Mouse (Mus musculus): ENCODE data around the gene Dpep1. TPM values are rescaled to one million over a fixed set of nuclear protein-coding genes. Genes with fewer than 3 reads are reported as not detected.
"Not testable (repeated sequence)": the region's sequence is repeated elsewhere in the genome, so short reads cannot be mapped to it uniquely, and the experiment has no call there.

The Dpep1 gene
- total RNA-seq, 2 experiments from 2014 or later, result 11.8 to 20.9 TPM

DNA sequence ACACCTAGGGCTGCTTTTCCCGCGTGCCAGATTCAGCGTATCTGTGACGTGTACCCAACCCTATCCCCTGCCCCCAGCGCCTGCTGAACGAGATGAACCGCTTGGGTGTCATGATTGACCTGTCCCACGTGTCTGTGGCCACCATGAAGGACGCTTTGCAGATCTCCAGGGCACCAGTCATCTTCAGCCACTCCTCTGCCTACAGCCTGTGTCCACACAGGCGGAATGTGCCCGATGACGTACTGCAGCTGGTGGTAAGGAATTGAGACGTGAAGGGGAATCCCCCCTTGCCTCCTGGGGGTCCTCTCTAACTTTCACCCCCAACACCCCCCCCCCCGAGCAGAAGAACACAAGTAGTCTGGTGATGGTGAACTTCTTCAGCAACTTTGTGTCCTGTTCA, 13.8 kb downstream of the Dpep1 start:
- intact Hi-C loops (cut with DNase I; ENCODE audit: low total_unique reads), result loop anchor here (5.0 kb wide), 1 partner anchor 93 kb away; no protein-coding TSS in a partner anchor
- no peak for DNase-seq

- peak; percentile 64 for DNase-seq
- intact Hi-C loops (cut with DNase I; ENCODE audit: low total_unique reads), result loop anchor here (5.0 kb wide), 1 partner anchor 95 kb away; no protein-coding TSS in a partner anchor
Observed at GRCm38 (mm10) chr8:123202288-123202687, 16.2 kb downstream of the Dpep1 start.

DNA sequence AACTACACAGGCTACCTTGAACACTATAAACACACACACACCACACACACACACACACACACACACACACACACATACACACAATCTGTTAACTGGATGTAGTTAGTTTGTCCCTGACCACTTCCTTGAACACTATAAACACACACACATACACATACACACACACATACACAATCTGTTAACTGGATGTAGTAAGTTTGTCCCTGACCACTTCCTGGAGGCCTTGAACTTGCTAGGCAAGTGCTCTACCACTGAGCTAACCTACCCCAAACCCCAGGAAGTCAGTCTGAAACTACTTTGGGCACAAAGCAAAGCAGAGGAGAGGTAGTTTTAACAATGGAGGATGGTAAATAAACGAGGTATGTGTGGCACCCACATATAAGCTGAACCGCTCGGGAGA, 17.5 kb downstream of the Dpep1 start:
- no peak for DNase-seq
- intact Hi-C loops (cut with DNase I; ENCODE audit: low total_unique reads), result loop anchor here (5.0 kb wide), 1 partner anchor 96 kb away; no protein-coding TSS in a partner anchor

DNA sequence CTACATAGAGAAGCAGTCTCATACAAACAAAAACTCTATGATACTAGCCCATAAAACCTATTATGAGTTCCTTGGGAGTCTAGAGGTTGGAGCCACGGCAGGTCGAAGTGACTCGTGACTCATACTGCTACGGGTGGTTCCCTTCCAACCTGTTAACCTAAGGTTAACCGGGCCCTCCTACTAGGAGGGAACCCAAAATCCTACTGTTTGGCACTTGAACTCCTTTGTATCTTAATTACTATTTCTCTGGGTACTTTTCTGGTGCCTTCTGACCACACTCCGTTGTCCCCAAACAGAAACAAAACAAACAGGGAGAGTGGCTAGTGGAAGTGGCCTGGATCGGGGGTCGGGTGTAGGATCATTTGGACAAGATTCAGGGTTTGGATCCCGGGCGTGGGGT, 25.8 kb downstream of the Dpep1 start:
- intact Hi-C loops (cut with DNase I; ENCODE audit: low total_unique reads), result no loop called here
- DNase-seq, result no peak

DNA sequence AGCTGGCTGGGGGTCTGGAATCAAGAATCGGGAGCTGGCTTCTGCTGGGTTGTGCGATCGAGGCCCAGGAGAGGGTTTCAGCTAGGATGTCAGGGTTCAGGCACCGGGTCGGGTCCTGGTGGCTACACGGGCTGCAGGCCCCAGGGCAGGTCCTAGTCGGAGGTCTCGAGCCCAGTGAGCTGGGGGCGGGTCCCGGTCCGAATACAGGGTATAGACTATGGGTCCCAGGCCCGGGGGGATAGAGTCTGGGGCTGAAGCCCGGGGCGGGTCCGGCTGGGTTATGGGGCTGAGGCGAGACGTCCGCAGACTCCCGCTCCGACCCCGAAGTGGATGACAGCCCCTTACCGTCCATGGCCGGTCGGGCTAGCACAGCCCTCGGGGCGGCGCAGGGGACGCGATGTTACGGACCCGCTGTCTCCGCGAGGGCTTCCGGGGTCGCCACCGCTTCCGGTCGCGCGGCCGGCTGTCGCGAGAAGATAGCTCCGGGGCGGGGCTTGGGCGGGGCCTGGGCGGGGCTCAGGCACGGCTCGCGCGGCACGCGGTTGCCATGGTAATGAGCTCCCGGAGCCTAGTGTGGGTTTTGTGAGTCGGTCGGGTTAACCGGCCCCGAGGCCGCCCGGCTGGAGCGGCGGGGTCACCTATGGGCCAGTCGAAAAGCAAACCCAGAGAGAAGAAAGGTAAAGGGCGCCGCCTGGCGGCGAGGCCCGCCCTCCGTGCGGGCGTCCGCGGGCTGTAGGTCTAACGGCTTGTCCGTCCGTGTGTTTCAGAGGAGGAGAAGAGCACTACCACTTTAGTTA, 26.5 kb downstream of the Dpep1 start, which contains the start of the genes Chmp1a and Spata33:
Gene Chmp1a (minus strand): TSS at position 443 of the 797 bp plus-strand sequence.
Gene Spata33 (plus strand): TSS at position 512 of the 797 bp plus-strand sequence.
- intact Hi-C loops (cut with DNase I; ENCODE audit: low total_unique reads), result no loop called here

DNA sequence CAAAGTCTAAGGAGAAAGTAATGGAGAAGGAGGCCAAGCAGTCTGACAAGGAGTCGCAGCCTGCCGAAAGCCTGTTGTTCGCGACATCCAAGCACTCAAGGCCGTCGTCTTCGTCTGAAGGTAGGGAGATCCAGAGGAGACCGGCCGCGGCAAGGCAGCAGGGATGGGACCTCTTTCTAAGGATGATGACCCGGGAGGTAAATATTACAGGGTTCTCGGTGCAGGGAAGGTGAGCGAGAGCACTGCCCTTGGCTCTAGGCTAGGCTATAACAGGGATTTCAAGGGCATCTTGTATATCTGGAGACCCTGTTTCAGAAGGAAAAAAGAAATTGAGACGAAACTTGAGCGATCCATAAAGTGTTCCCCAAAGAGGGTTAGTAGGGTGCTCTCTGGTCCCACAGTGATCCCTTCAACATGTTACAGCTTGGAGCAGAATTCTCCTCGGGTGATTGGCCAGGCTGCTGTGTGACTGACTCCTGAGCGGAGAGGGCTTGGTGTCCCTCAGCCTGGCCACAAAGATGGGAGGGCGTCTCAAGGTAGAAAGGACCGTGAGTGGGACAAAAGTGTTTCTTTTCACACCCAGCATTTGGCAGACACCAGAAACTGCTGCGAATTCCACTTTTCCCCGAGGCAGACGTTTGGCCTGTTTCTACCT, 27.2 kb downstream of the Dpep1 start:
- intact Hi-C loops (cut with DNase I; ENCODE audit: low total_unique reads), result no loop called here
- no peak for DNase-seq

More for the DNA sequence above, 26.5 kb downstream of the Dpep1 start, which contains the start of the genes Chmp1a and Spata33:
- DNase-seq, result peak; percentile 88

DNA sequence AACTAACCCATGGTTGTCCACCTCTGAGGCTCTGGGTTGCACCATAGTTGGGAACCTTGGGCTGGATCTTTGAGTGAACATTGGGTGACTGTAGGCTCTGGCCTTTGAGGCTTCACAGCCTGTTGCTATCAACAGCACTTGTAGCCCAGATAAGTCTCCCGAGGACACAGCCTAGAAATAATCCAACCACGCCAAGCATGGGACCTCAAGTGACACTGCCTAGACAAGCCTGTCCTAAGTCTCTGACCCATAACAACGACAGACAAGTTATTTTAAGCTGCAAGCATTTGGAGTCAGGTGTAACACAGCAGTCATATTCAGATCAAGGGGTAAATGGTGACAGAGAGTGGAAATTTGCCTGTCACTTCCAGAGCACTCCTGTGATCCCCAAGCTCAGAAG, 29.4 kb downstream of the Dpep1 start:
- intact Hi-C loops (cut with DNase I; ENCODE audit: low total_unique reads), result no loop called here
- no peak for DNase-seq

DNA sequence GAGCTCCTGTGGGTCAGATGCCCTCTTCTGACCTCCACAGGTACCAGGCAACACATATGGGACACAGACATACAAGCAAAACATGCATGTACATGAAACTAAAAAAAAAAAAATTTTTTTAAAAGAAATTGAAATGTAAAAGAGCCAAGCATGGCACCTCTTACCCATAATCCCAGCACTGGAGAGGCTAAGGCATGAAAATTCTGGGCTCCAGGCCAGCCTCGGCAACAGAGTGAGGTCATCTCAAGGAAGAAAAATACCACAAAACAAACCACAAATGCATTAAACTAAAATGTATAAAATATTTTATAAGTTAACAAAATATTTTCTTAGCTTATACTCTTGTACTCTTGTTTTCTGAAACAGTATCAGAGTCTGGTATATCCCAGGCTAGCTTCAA, 34.9 kb downstream of the Dpep1 start:
- DNase-seq, result no peak
- intact Hi-C loops (cut with DNase I; ENCODE audit: low total_unique reads), result no loop called here

DNA sequence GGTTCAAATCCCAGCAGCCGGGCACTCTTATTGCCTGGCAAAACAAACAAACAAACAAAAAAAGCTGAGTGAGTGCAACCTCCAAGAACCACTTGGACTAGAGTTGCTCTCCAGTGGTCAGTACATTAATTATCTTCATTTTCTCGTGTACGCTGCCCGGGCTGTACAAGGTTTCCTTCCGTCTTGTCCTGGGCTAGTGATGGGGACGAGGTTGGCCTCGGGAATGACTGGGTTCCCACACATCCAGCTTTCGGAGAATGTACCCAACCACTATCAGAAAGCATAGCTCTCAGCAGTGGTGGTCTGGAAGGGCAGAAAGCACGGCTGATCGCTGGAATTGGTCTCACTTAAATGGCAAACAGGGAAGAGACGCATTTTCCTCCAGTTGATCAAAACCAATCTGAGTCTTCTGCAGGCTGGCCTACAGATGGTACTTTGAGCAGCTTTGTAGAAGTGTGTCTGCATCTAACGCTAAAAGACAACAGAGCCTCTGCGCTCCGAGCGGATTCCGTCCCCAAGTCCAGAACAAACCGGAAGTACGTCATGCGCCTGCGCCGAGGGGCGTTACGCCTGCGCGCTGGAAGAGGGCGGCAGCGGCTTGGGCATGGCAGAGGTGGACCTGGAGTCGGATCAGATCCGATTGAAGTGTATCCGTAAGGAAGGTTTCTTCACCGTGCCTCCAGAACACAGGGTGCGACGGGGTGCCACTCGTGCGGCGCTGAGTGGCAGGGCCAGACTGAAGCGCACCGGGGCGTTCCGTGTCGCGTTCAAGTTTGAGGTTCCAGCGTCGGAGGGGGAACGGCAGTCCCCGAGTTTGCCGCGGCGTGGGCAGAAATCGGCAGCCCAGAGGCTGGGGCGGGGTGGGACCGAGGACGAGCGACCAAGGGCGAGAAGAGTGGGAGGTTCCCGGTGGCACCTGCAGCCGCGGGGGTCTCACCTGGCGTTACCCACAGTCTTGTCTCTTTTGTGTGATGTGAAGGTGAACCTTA, 38.5 kb downstream of the Dpep1 start, which contains the start of gene Cdk10:
Gene Cdk10 (plus strand): TSS at position 565 of the 989 bp plus-strand sequence.
- intact Hi-C loops (cut with DNase I; ENCODE audit: low total_unique reads), result no loop called here
- DNase-seq, result peak; percentile 93

DNA sequence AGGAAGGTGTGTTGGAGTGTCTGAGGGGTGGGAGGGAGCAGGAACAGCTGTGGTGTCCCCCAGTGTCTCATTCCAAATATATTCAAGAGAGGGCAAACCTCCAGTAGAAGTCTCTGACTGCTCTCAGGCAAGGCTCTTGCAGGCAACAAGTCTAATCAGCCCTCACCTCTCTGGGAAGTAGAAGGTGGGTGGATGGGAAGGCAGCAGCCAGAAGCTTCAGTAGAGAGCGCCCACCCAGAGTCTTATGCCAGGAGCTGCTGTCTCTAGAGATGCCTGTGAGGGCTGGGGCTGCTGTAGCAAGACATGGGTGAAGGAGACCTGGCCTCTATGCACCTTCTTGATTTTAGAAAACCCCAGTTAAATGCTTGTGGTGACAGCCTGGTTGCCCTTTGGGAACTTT, 42.4 kb downstream of the Dpep1 start:
- DNase-seq, result no peak
- intact Hi-C loops (cut with DNase I; ENCODE audit: low total_unique reads), result no loop called here

- DNase-seq; intact Hi-C loops (cut with DNase I; ENCODE audit: low total_unique reads): not testable (repeated sequence)
Observed at GRCm38 (mm10) chr8:123230326-123230725, 44.3 kb downstream of the Dpep1 start.

DNA sequence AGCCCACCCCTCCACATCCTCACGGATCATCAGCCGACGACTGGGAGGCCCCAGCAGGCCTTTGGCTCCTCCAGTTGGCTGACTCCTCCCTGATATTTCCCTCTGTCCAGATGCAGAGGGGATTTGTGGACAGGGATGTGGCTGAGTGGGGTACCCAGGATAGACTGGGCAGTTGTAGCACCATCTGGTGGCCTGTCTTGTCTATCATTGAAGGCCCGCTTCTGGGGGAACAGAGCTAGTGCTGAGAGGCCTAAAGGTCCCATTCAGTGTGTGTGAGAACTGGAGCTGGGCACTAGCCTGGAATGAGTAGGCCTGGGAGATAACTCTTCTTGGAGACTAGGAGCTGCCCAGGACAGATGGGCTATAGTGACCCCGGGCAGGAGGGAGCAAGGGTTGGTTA, 45.7 kb downstream of the Dpep1 start:
- intact Hi-C loops (cut with DNase I; ENCODE audit: low total_unique reads), result no loop called here
- DNase-seq, result no peak

- no peak for DNase-seq
- intact Hi-C loops (cut with DNase I; ENCODE audit: low total_unique reads), result no loop called here
Observed at GRCm38 (mm10) chr8:123232553-123232952, 46.5 kb downstream of the Dpep1 start.

- intact Hi-C loops (cut with DNase I; ENCODE audit: low total_unique reads), result no loop called here
- DNase-seq, result peak; percentile 47
Observed at GRCm38 (mm10) chr8:123233300-123233699, 47.3 kb downstream of the Dpep1 start.

DNA sequence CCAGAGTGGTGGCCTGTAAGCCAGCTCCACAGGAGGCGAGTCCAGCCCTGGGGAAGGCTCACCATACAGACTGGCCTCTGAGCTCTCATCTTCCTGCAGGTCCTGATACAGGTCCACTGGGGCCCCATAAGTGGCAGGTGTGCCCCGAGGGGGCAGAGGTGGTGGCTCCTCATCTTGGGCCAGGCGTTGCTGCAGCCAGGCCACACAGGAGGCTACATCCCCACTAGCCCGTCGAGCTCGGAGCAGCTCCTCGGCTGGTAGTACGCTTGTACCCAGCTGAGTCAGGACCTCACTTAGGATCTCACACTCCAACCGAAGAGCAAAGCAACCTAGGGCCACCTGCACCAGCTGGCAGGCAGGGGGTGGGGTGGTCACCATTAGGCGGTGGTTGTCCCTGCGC, 47.7 kb downstream of the Dpep1 start:
- intact Hi-C loops (cut with DNase I; ENCODE audit: low total_unique reads), result no loop called here
- DNase-seq, result no peak

GRCm38 (mm10) chr8:123234918-123235519, 49.0 kb downstream of the Dpep1 start:
- intact Hi-C loops (cut with DNase I; ENCODE audit: low total_unique reads), result no loop called here
- DNase-seq, result no peak

GRCm38 (mm10) chr8:123235520-123236497, 49.8 kb downstream of the Dpep1 start, which contains the start of gene Spata2l:
Gene Spata2l, minus strand, starts transcription at chr8:123236233.
- intact Hi-C loops (cut with DNase I; ENCODE audit: low total_unique reads), result no loop called here
- peak; percentile 81 for DNase-seq

GRCm38 (mm10) chr8:123239398-123239797, 53.4 kb downstream of the Dpep1 start:
- no peak for DNase-seq
- intact Hi-C loops (cut with DNase I; ENCODE audit: low total_unique reads), result no loop called here
